Mouse (Mus musculus) midbrain, embryonic 12.5 days (tissue): Measurements from ENCODE around the gene Gm26602. TPM values are rescaled to one million over a fixed set of nuclear protein-coding genes. Genes with fewer than 3 reads are reported as not detected.
"Not testable (repeated sequence)": the region's sequence is repeated elsewhere in the genome, so short reads cannot be mapped to it uniquely, and the experiment has no call there.

ENCODE experiments used
- ATAC-seq: fragments of 200-750 bp; cut with Nextera tagmentation; 2 replicates; pipeline ENCODE4 v1.8.0; 2017; ENCODE audit warnings: low read depth, moderate TSS enrichment, moderate library complexity; ENCODE audit not compliant: low FRiP score
- H3K27ac ChIP-seq: fragments of 300-500 bp; sonication (generic); replicated peaks from 2 replicates; pipeline ENCODE4 v1.5.1; 2016; ENCODE audit warnings: mild to moderate bottlenecking
- H3K27me3 ChIP-seq: fragments of 300-500 bp; sonication (generic); 2 replicates; pipeline ENCODE4 v1.6.1; 2016; ENCODE audit warnings: mild to moderate bottlenecking
- H3K36me3 ChIP-seq: fragments of 300-500 bp; sonication (generic); 2 replicates; pipeline ENCODE4 v1.6.1; 2016
- H3K4me1 ChIP-seq: fragments of 300-500 bp; sonication (generic); 2 replicates; pipeline ENCODE4 v1.6.1; 2016
- H3K4me2 ChIP-seq: fragments of 300-500 bp; sonication (generic); replicated peaks from 2 replicates; pipeline ENCODE4 v1.6.1; 2016; ENCODE audit warnings: mild to moderate bottlenecking, moderate library complexity
- H3K4me3 ChIP-seq: fragments of 300-500 bp; sonication (generic); 2 replicates; pipeline ENCODE4 v1.5.1; 2016; ENCODE audit warnings: mild to moderate bottlenecking
- H3K9ac ChIP-seq: fragments of 300-500 bp; sonication (generic); replicated peaks from 2 replicates; pipeline ENCODE4 v1.6.1; 2016; ENCODE audit warnings: mild to moderate bottlenecking, moderate library complexity
- H3K9me3 ChIP-seq: fragments of 300-500 bp; sonication (generic); 2 replicates; pipeline ENCODE4 v1.6.1; 2016; ENCODE audit warnings: mild to moderate bottlenecking
- WGBS: fragments of 180-500 bp; shearing (Covaris S2); methylation state at CpG from one replicate; pipeline ENCODE4 v1.1.7; 2016; 5-methylcytosine and 5-hydroxymethylcytosine counted together
- microRNA-seq: library from miRNA; unstranded; fragments of <30 nt; microRNA quantifications from one replicate; pipeline ENCODE4, GENCODE M21; 2017
- polyA plus RNA-seq: library from polyadenylated mRNA; unstranded; fragments of >200 nt; fragmentation: Nextera tagmentation; extraction: Ambion mirVana; gene quantifications from 2 replicates; pipeline ENCODE4 v1.2.1, GENCODE M21; 2016

Gm26602 gene
- polyA plus RNA-seq, 1 experiment from 2014 or later, result 34.2 TPM

GRCm38 (mm10) chr10:79958140-79958816 is 47.6 kb downstream of the Gm26602 start:
- 12% methylated on average over 21 of the region's 21 CpGs for WGBS
- H3K27ac ChIP-seq, result no peak overlapping the region
- ATAC-seq, result no peak
- no peaks in the 10 kb centered on the region for H3K9me3 ChIP-seq
- peaks cover 22% of the 10 kb centered on the region for H3K36me3 ChIP-seq
- peak overlapping the region; percentile 1; the same call in 1 of the 2 replicates for H3K4me2 ChIP-seq
- H3K4me1 ChIP-seq, result peaks cover 11% of the 10 kb centered on the region
- no peak overlapping the region for H3K4me3 ChIP-seq
- H3K27me3 ChIP-seq, result no peaks in the 10 kb centered on the region
- H3K9ac ChIP-seq, result no peak overlapping the region

- H3K27me3 ChIP-seq, ATAC-seq, H3K9me3 ChIP-seq, H3K9ac ChIP-seq, H3K27ac ChIP-seq: not testable (repeated sequence)
- 32% methylated on average over 10 of the region's 10 CpGs for WGBS
- H3K4me1 ChIP-seq, result peaks cover 11% of the 10 kb centered on the region
- H3K4me3 ChIP-seq, result peak overlapping the region; percentile 99
- H3K36me3 ChIP-seq, result peaks cover 28% of the 10 kb centered on the region
- peak overlapping the region; percentile 86 for H3K4me2 ChIP-seq
These were observed 48.8 kb downstream of the Gm26602 start for GRCm38 (mm10) chr10:79959412-79959811.

- H3K27ac ChIP-seq, result peak within 1 kb of the TSS; percentile 56
- peak; percentile 96 for ATAC-seq
- peak within 1 kb of the TSS; percentile 83 for H3K9ac ChIP-seq
- H3K4me1 ChIP-seq, result peaks cover 11% of the 10 kb centered on the region
- H3K36me3 ChIP-seq, result peaks cover 32% of the 10 kb centered on the region
- WGBS, result under 1% methylated on average over 61 of the region's 61 CpGs
- H3K4me3 ChIP-seq, result peak within 1 kb of the TSS; percentile 99
- no peaks in the 10 kb centered on the region for H3K9me3 ChIP-seq
- no peaks in the 10 kb centered on the region for H3K27me3 ChIP-seq
- peak within 1 kb of the TSS; percentile 86 for H3K4me2 ChIP-seq
These were observed 49.4 kb downstream of the Gm26602 start, which contains the start of gene Wdr18 for GRCm38 (mm10) chr10:79959847-79960601. Gene Wdr18, plus strand, starts transcription at chr10:79960152.

Small RNAs within 50 kb of the gene (microRNA-seq; reads per million reads assigned to microRNA genes)
- gene Mir6910, result not detected

Other genes starting within 250 kb of the Gm26602 start
- 0.60 and 1.7 TPM in 2 replicates for gene Madcam1, start 246.3 kb upstream of the Gm26602 start, polyA plus RNA-seq
- 62.4 and 72.3 TPM in 2 replicates for gene Tpgs1, start 241.5 kb upstream of the Gm26602 start, polyA plus RNA-seq
- gene Cdc34, start 228.7 kb upstream of the Gm26602 start, polyA plus RNA-seq, result 139 and 156 TPM in 2 replicates
- 1.4 TPM in 2 replicates for gene Gzmm, start 221.8 kb upstream of the Gm26602 start, polyA plus RNA-seq
- gene Bsg, start 206.4 kb upstream of the Gm26602 start, polyA plus RNA-seq, result 540 and 588 TPM in 2 replicates
- 0.18 and 0.25 TPM in 2 replicates for gene Hcn2, start 194.2 kb upstream of the Gm26602 start, polyA plus RNA-seq
- 45.3 and 46.3 TPM in 2 replicates for gene Polrmt, start 164.3 kb upstream of the Gm26602 start, polyA plus RNA-seq
- 0.48 and 0.55 TPM in 2 replicates for gene Fgf22, start 155.8 kb upstream of the Gm26602 start, polyA plus RNA-seq
- 98.8 and 104 TPM in 2 replicates for gene Rnf126, start 143.9 kb upstream of the Gm26602 start, polyA plus RNA-seq
- gene Fstl3, start 133.6 kb upstream of the Gm26602 start, polyA plus RNA-seq, result 1.0 and 1.6 TPM in 2 replicates
- 0.27 TPM in 1 of 2 replicates, not detected in the other for gene Prss57, start 119.9 kb upstream of the Gm26602 start, polyA plus RNA-seq
- gene Palm, start 117.3 kb upstream of the Gm26602 start, polyA plus RNA-seq, result 198 and 204 TPM in 2 replicates
- gene Misp, start 89.9 kb upstream of the Gm26602 start, polyA plus RNA-seq, result 0.94 and 1.0 TPM in 2 replicates
- gene Ptbp1, start 56.4 kb upstream of the Gm26602 start, polyA plus RNA-seq, result 202 TPM in 2 replicates
- 14.3 and 16.7 TPM in 2 replicates for gene Prtn3, start 36.4 kb upstream of the Gm26602 start, polyA plus RNA-seq
- 296 and 302 TPM in 2 replicates for gene Plppr3, start 36.2 kb upstream of the Gm26602 start, polyA plus RNA-seq
- not detected in 2 replicates for gene Elane, start 24.6 kb upstream of the Gm26602 start, polyA plus RNA-seq
- not detected in 2 replicates for gene Cfd, start 20.0 kb upstream of the Gm26602 start, polyA plus RNA-seq
- gene Med16, start 1.9 kb upstream of the Gm26602 start, polyA plus RNA-seq, result 65.4 and 68.4 TPM in 2 replicates
- 1.4 and 1.5 TPM in 2 replicates for gene Kiss1r, start 6.1 kb downstream of the Gm26602 start, polyA plus RNA-seq
- gene R3hdm4, start 10.4 kb downstream of the Gm26602 start, polyA plus RNA-seq, result 157 and 167 TPM in 2 replicates
- 4.0 and 5.6 TPM in 2 replicates for gene Arid3a, start 16.2 kb downstream of the Gm26602 start, polyA plus RNA-seq
- gene Wdr18, start 49.3 kb downstream of the Gm26602 start, polyA plus RNA-seq, result 90.4 and 97.0 TPM in 2 replicates
- gene Grin3b, start 59.9 kb downstream of the Gm26602 start, polyA plus RNA-seq, result 0.39 and 0.54 TPM in 2 replicates
- 19.3 and 20.9 TPM in 2 replicates for gene Tmem259, start 73.5 kb downstream of the Gm26602 start, polyA plus RNA-seq
- 109 and 168 TPM in 2 replicates for gene Cnn2, start 77.7 kb downstream of the Gm26602 start, polyA plus RNA-seq
- gene Abca7, start 85.6 kb downstream of the Gm26602 start, polyA plus RNA-seq, result 7.6 and 8.5 TPM in 2 replicates
- 4.5 and 5.6 TPM in 2 replicates for gene Arhgap45, start 105.8 kb downstream of the Gm26602 start, polyA plus RNA-seq
- 172 and 173 TPM in 2 replicates for gene Polr2e, start 128.9 kb downstream of the Gm26602 start, polyA plus RNA-seq
- 483 and 524 TPM in 2 replicates for gene Gpx4, start 136.3 kb downstream of the Gm26602 start, polyA plus RNA-seq
- 14.7 and 15.7 TPM in 2 replicates for gene Sbno2, start 194.7 kb downstream of the Gm26602 start, polyA plus RNA-seq
- 16.7 and 20.3 TPM in 2 replicates for gene Stk11, start 204.9 kb downstream of the Gm26602 start, polyA plus RNA-seq
- 379 and 384 TPM in 2 replicates for gene Atp5d, start 227.8 kb downstream of the Gm26602 start, polyA plus RNA-seq
- gene Cbarp, start 230.0 kb downstream of the Gm26602 start, polyA plus RNA-seq, result 19.3 and 20.0 TPM in 2 replicates
- 41.7 and 46.4 TPM in 2 replicates for gene Midn, start 237.4 kb downstream of the Gm26602 start, polyA plus RNA-seq